ENCODE assay signal across 8 mouse cellular contexts in genomic region chr6:116106967-116107470, GRCm38 (mm10).
DNase-seq lines count a peak whose midpoint lies in the region; ATAC-seq and TF ChIP-seq lines count a peak whose summit lies in the region.

No protein-coding gene starts in this region.

- H3K9me3 ChIP-seq in kidney, postnatal 0 days (replicated peaks; ENCODE audit: low read length), result no peaks in the 10 kb centered on the region
- no peaks in the 10 kb centered on the region for H3K9me3 ChIP-seq in embryonic facial prominence, embryonic 10.5 days
- no peaks in the 10 kb centered on the region for H3K9me3 ChIP-seq in hindbrain, embryonic 16.5 days (ENCODE audit: control insufficient read depth, low read length)
- no peaks in the 10 kb centered on the region for H3K9me3 ChIP-seq in midbrain, embryonic 16.5 days (replicated peaks; ENCODE audit: control insufficient read depth, low read length, poor library complexity, severe bottlenecking)

- no peaks in the 10 kb centered on the region for H3K4me1 ChIP-seq in kidney, postnatal 0 days (replicated peaks; ENCODE audit: insufficient read depth, low read length)
- peaks cover 14% of the 10 kb centered on the region for H3K4me1 ChIP-seq in embryonic facial prominence, embryonic 10.5 days
- peaks cover 11% of the 10 kb centered on the region for H3K4me1 ChIP-seq in hindbrain, embryonic 16.5 days (ENCODE audit: control insufficient read depth, insufficient read depth, low read depth, low read length)
- H3K4me1 ChIP-seq in midbrain, embryonic 16.5 days (ENCODE audit: control insufficient read depth, insufficient read depth, low read length), result peaks cover 36% of the 10 kb centered on the region

- H3K27ac ChIP-seq in kidney, postnatal 0 days, result no peak overlapping the region; the same call in 1 of the 2 replicates
- peak overlapping the region; percentile 82 for H3K27ac ChIP-seq in embryonic facial prominence, embryonic 10.5 days (replicated peaks)
- peak overlapping the region; percentile 94 for H3K27ac ChIP-seq in hindbrain, embryonic 16.5 days (ENCODE audit: low read depth, low read length)
- peak overlapping the region; percentile 79 for H3K27ac ChIP-seq in midbrain, embryonic 16.5 days (ENCODE audit: low read length)

- no peaks in the 10 kb centered on the region for H3K36me3 ChIP-seq in kidney, postnatal 0 days (ENCODE audit: insufficient read depth, low read length)
- no peaks in the 10 kb centered on the region for H3K36me3 ChIP-seq in embryonic facial prominence, embryonic 10.5 days (replicated peaks)
- H3K36me3 ChIP-seq in hindbrain, embryonic 16.5 days (ENCODE audit: control insufficient read depth, insufficient read depth, low read length), result no peaks in the 10 kb centered on the region
- no peaks in the 10 kb centered on the region for H3K36me3 ChIP-seq in midbrain, embryonic 16.5 days (ENCODE audit: control insufficient read depth, insufficient read depth, low read length)

- ATAC-seq in kidney, postnatal 0 days (replicated peaks; ENCODE audit: low FRiP score, low read depth), result peak; percentile 25; the same call in 1 of the 2 replicates
- ATAC-seq in hindbrain, embryonic 16.5 days, result peak; percentile 41; the same call in 1 of the 2 replicates
- peak; percentile 50; the same call in 1 of the 2 replicates for ATAC-seq in midbrain, embryonic 16.5 days

- peak overlapping the region; percentile 78 for H3K4me2 ChIP-seq in kidney, postnatal 0 days (ENCODE audit: low read length)
- H3K4me2 ChIP-seq in hindbrain, embryonic 16.5 days (ENCODE audit: low read length), result peak overlapping the region; percentile 91
- H3K4me2 ChIP-seq in midbrain, embryonic 16.5 days (ENCODE audit: low read length), result peak overlapping the region; percentile 56

- DNase-seq in kidney, postnatal 0 days (ENCODE audit: low spot score), result peak; percentile 41
- DNase-seq in kidney, adult 8-10 months, result no peak
- DNase-seq in embryonic facial prominence, embryonic 10.5 days (ENCODE audit: low spot score), result no peak
- no peak for DNase-seq in cerebellum, postnatal 25 days
- no peak for DNase-seq in embryo, embryonic 9.5 days (ENCODE audit: extremely low spot score)
- no peak for DNase-seq in yolk sac, embryonic 10.5 days (ENCODE audit: low spot score)

- 11% methylated on average over 6 of the region's 6 CpGs for WGBS in kidney, postnatal 0 days
- under 1% methylated on average over 6 of the region's 6 CpGs for WGBS in embryonic facial prominence, embryonic 10.5 days
- WGBS in hindbrain, embryonic 16.5 days, result under 1% methylated on average over 6 of the region's 6 CpGs
- WGBS in midbrain, embryonic 16.5 days, result 1% methylated on average over 6 of the region's 6 CpGs

- no peak for TF ChIP-seq CTCF in kidney, postnatal 0 days (IDR thresholded peaks at IDR 0.05; ENCODE audit: low read depth)

- H3K27me3 ChIP-seq in kidney, postnatal 0 days (ENCODE audit: insufficient read depth, low read length), result no peaks in the 10 kb centered on the region
- H3K27me3 ChIP-seq in embryonic facial prominence, embryonic 10.5 days (replicated peaks; ENCODE audit: low read depth, poor library complexity, severe bottlenecking), result no peaks in the 10 kb centered on the region
- no peaks in the 10 kb centered on the region for H3K27me3 ChIP-seq in hindbrain, embryonic 16.5 days (replicated peaks; ENCODE audit: control insufficient read depth, insufficient read depth, low read length)
- no peaks in the 10 kb centered on the region for H3K27me3 ChIP-seq in midbrain, embryonic 16.5 days (ENCODE audit: control insufficient read depth, insufficient read depth, low read depth, low read length)

- peak overlapping the region; percentile 59 for H3K4me3 ChIP-seq in kidney, postnatal 0 days (replicated peaks; ENCODE audit: low read depth, low read length)
- peak overlapping the region; percentile 73 for H3K4me3 ChIP-seq in embryonic facial prominence, embryonic 10.5 days
- H3K4me3 ChIP-seq in hindbrain, embryonic 16.5 days (ENCODE audit: low read length), result peak overlapping the region; percentile 79
- H3K4me3 ChIP-seq in midbrain, embryonic 16.5 days (ENCODE audit: low read depth, low read length), result peak overlapping the region; percentile 56

- peak overlapping the region; percentile 66; the same call in 1 of the 2 replicates for H3K9ac ChIP-seq in kidney, postnatal 0 days (ENCODE audit: low read depth, low read length)
- H3K9ac ChIP-seq in hindbrain, embryonic 16.5 days (ENCODE audit: low read depth, low read length), result peak overlapping the region; percentile 85
- H3K9ac ChIP-seq in midbrain, embryonic 16.5 days (ENCODE audit: low read depth, low read length), result peak overlapping the region; percentile 76
